Comparison of ENCODE assay signal across 23 mouse cellular contexts in the genomic region with DNA sequence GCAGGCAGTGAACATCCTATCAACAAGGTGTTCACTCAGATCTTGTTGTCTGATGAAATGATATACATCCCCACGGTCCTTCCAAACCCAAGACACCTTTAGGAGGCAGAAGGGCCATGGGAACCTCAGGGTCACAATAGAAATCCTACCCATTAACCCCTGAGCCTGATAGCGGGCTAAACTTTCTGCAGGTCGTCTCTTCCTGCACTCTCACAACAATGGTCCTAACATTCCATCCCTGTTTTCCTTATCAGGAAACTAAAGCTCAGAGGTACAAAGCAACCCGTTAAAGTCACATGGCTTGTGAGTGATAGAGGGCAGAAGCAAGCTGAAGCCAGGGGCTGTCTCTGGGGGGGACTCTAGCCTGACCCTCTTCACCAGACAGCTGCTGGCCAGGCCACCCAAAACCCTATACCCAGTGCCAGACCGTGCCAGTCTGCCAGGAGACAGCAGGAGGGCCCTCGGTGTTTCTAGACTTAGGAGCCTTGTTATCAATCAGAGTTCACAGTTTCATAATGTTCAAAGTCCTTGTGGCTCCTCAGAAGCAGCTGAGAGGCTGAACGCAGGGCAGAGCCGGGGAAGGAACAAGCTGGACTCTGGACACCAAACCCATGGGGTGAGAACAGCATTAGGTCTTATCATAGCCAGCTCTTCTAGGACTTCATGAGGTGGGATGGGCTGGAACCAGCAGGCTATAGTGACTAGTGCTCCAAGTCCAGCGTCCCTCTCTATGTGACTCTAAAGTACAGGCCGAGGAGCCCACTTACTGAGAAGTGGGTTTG. TPM values are rescaled to one million over a fixed set of nuclear protein-coding genes. Genes with fewer than 3 reads are reported as not detected.
A peak's percentile ranks its signal among the peaks of the same experiment; 100 is the strongest.
DNase-seq lines count a peak whose midpoint lies in the region; ATAC-seq and TF ChIP-seq lines count a peak whose summit lies in the region.
"Had no signal": no experiment of that assay in that cellular context is flagged by ENCODE, and none has a peak within 500 bp of the region (broad histone marks: within the 10 kb centered on the region; RNA-seq: fewer than 3 reads in every experiment).

No protein-coding gene starts in this region.

- no peak for TF ChIP-seq POLR2A in small intestine, adult 2 months (IDR thresholded peaks at IDR 0.05; ENCODE audit: low read depth, low read length)

- WGBS in intestine, embryonic 14.5 days, result 61% methylated on average over 10 of the region's 10 CpGs
- 33% methylated on average over 10 of the region's 10 CpGs for WGBS in intestine, postnatal 0 days
- 52% methylated on average over 10 of the region's 10 CpGs for WGBS in kidney, postnatal 0 days
- WGBS in small intestine, adult 2 months, result 28% methylated on average over 10 of the region's 10 CpGs

- peaks cover 4% of the 10 kb centered on the region; the same call in 1 of the 2 replicates for H3K4me1 ChIP-seq in intestine, embryonic 14.5 days (replicated peaks; ENCODE audit: control insufficient read depth, insufficient read depth, low read length)
- H3K4me1 ChIP-seq in intestine, postnatal 0 days (replicated peaks; ENCODE audit: control insufficient read depth, insufficient read depth, low read length), result peaks cover 31% of the 10 kb centered on the region
- peaks cover 19% of the 10 kb centered on the region for H3K4me1 ChIP-seq in kidney, postnatal 0 days (replicated peaks; ENCODE audit: insufficient read depth, low read length)
- peaks cover 57% of the 10 kb centered on the region for H3K4me1 ChIP-seq in small intestine, adult 2 months (ENCODE audit: control insufficient read depth, insufficient read depth, insufficient read length, low read length)

- peak; percentile 53 for DNase-seq in intestine, embryonic 14.5 days (ENCODE audit: low spot score)
- peak; percentile 7 for DNase-seq in kidney, postnatal 0 days (ENCODE audit: low spot score)
- no peak for DNase-seq in ovary, postnatal 10 days (ENCODE audit: low spot score)
- no peak for DNase-seq in cerebellum, postnatal 25 days
- no peak for DNase-seq in urinary bladder, postnatal 36 days (ENCODE audit: low spot score in 2 of 2)
- DNase-seq: adrenal gland, postnatal 36 days; B cell, adult 2 months; cerebellum, adult 11-12 months; cerebellum, postnatal 36 days; heart, adult 18-20 months; heart, postnatal 4 days; layer of hippocampus, postnatal 36 days; lung, adult 18-20 months; lung, postnatal 14 days; thymus, adult 18-20 months; thymus, postnatal 4 days had no signal

- ATAC-seq in intestine, embryonic 14.5 days (replicated peaks; ENCODE audit: low FRiP score, low TSS enrichment, low read depth), result peak; percentile 64
- ATAC-seq in intestine, postnatal 0 days, result peak; percentile 95
- ATAC-seq in kidney, postnatal 0 days (replicated peaks; ENCODE audit: low FRiP score, low read depth), result no peak
- ATAC-seq: midbrain, embryonic 15.5 days had no signal

- H3K9ac ChIP-seq in intestine, embryonic 14.5 days (ENCODE audit: low read length), result no peak overlapping the region
- H3K9ac ChIP-seq in intestine, postnatal 0 days (ENCODE audit: low read depth, low read length), result no peak overlapping the region
- no peak overlapping the region for H3K9ac ChIP-seq in kidney, postnatal 0 days (ENCODE audit: low read depth, low read length)
- H3K9ac ChIP-seq: heart, embryonic 15.5 days; hindbrain, embryonic 15.5 days; midbrain, embryonic 15.5 days had no signal

- H3K27ac ChIP-seq in intestine, embryonic 14.5 days (ENCODE audit: low read depth), result 0 out of 2 replicates have a peak overlapping the region, but pooled peaks have one; percentile 33
- peak overlapping the region; percentile 95 for H3K27ac ChIP-seq in intestine, postnatal 0 days (ENCODE audit: low read depth, low read length)
- H3K27ac ChIP-seq in kidney, postnatal 0 days, result peak overlapping the region; percentile 88
- H3K27ac ChIP-seq in small intestine, adult 2 months (ENCODE audit: insufficient read depth, low read depth, low read length), result peak overlapping the region; percentile 97
- H3K27ac ChIP-seq: forebrain, embryonic 10.5 days; heart, embryonic 15.5 days; hindbrain, embryonic 15.5 days; midbrain, embryonic 15.5 days had no signal

- no peak for TF ChIP-seq CTCF in intestine, postnatal 0 days (IDR thresholded peaks at IDR 0.05; ENCODE audit: low read depth)
- TF ChIP-seq CTCF in kidney, postnatal 0 days (IDR thresholded peaks at IDR 0.05; ENCODE audit: low read depth), result no peak
- no peak for TF ChIP-seq CTCF in small intestine, adult 2 months (IDR thresholded peaks at IDR 0.05; ENCODE audit: extremely low read depth, insufficient read length, insufficient replicate concordance, low read depth, low read length)

- no peak overlapping the region for H3K4me3 ChIP-seq in intestine, embryonic 14.5 days (ENCODE audit: low read depth, low read length)
- no peak overlapping the region for H3K4me3 ChIP-seq in intestine, postnatal 0 days (ENCODE audit: low read depth, low read length)
- no peak overlapping the region for H3K4me3 ChIP-seq in kidney, postnatal 0 days (replicated peaks; ENCODE audit: low read depth, low read length)
- H3K4me3 ChIP-seq in small intestine, adult 2 months (ENCODE audit: low read depth, low read length), result no peak overlapping the region
- H3K4me3 ChIP-seq: forebrain, embryonic 10.5 days; heart, embryonic 15.5 days; hindbrain, embryonic 15.5 days; midbrain, embryonic 15.5 days had no signal

- no peak overlapping the region for H3K4me2 ChIP-seq in intestine, embryonic 14.5 days (ENCODE audit: low read length)
- H3K4me2 ChIP-seq in intestine, postnatal 0 days (replicated peaks; ENCODE audit: low read depth), result 0 out of 2 replicates have a peak overlapping the region, but pooled peaks have one; percentile 13
- H3K4me2 ChIP-seq in kidney, postnatal 0 days (ENCODE audit: low read length), result no peak overlapping the region
- H3K4me2 ChIP-seq: heart, embryonic 15.5 days; hindbrain, embryonic 15.5 days; liver, embryonic 11.5 days; midbrain, embryonic 15.5 days had no signal

- H3K27me3 ChIP-seq in intestine, embryonic 14.5 days (replicated peaks; ENCODE audit: control insufficient read depth, insufficient read depth, low read length), result no peaks in the 10 kb centered on the region
- H3K27me3 ChIP-seq in intestine, postnatal 0 days (replicated peaks; ENCODE audit: control insufficient read depth, insufficient read depth, low read length), result no peaks in the 10 kb centered on the region
- no peaks in the 10 kb centered on the region for H3K27me3 ChIP-seq in kidney, postnatal 0 days (ENCODE audit: insufficient read depth, low read length)
- H3K27me3 ChIP-seq in small intestine, adult 2 months (ENCODE audit: control insufficient read depth, insufficient read depth, low read length), result no peaks in the 10 kb centered on the region
- H3K27me3 ChIP-seq: heart, embryonic 15.5 days; hindbrain, embryonic 15.5 days; midbrain, embryonic 15.5 days had no signal

- H3K9me3 ChIP-seq in intestine, embryonic 14.5 days (ENCODE audit: control insufficient read depth, low read length), result no peaks in the 10 kb centered on the region
- H3K9me3 ChIP-seq in intestine, postnatal 0 days (ENCODE audit: control insufficient read depth), result no peaks in the 10 kb centered on the region
- H3K9me3 ChIP-seq in kidney, postnatal 0 days (replicated peaks; ENCODE audit: low read length), result no peaks in the 10 kb centered on the region
- H3K9me3 ChIP-seq: forebrain, embryonic 10.5 days; heart, embryonic 15.5 days; hindbrain, embryonic 15.5 days; midbrain, embryonic 15.5 days had no signal

- no peaks in the 10 kb centered on the region for H3K36me3 ChIP-seq in intestine, embryonic 14.5 days (ENCODE audit: control insufficient read depth, insufficient read depth, low read length)
- H3K36me3 ChIP-seq in intestine, postnatal 0 days (ENCODE audit: control insufficient read depth, insufficient read depth), result no peaks in the 10 kb centered on the region; the same call in 1 of the 2 replicates
- H3K36me3 ChIP-seq in kidney, postnatal 0 days (ENCODE audit: insufficient read depth, low read length), result no peaks in the 10 kb centered on the region
- H3K36me3 ChIP-seq in small intestine, adult 2 months (ENCODE audit: control insufficient read depth, insufficient read depth, low read length), result no peaks in the 10 kb centered on the region
- H3K36me3 ChIP-seq: forebrain, embryonic 10.5 days; heart, embryonic 15.5 days; hindbrain, embryonic 15.5 days; midbrain, embryonic 15.5 days had no signal

RNA-seq across cellular contexts. Expression of gene Spns2, which starts 14.5 kb away (rescaled TPM):
- 2.2 and 4.3 TPM in 2 replicates for polyA plus RNA-seq in intestine, embryonic 14.5 days (2014; fragmentation: Nextera tagmentation; extraction: Ambion mirVana)
- polyA plus RNA-seq in intestine, postnatal 0 days (2015; fragmentation: Nextera tagmentation; extraction: Ambion mirVana), result 19.8 and 20.5 TPM in 2 replicates
- polyA plus RNA-seq in kidney, postnatal 0 days (2015; fragmentation: Nextera tagmentation; extraction: Ambion mirVana), result 6.3 and 7.4 TPM in 2 replicates
- 65.9 and 77.7 TPM in 2 replicates for polyA plus RNA-seq in small intestine, adult 2 months (2012; rRNA removed)

RNA-seq across cellular contexts. Expression of gene Spns3, which starts 46.1 kb away (rescaled TPM):
- polyA plus RNA-seq in intestine, embryonic 14.5 days (2014; fragmentation: Nextera tagmentation; extraction: Ambion mirVana), result 0.15 and 0.30 TPM in 2 replicates
- 11.1 and 12.2 TPM in 2 replicates for polyA plus RNA-seq in intestine, postnatal 0 days (2015; fragmentation: Nextera tagmentation; extraction: Ambion mirVana)
- 0.99 and 1.1 TPM in 2 replicates for polyA plus RNA-seq in kidney, postnatal 0 days (2015; fragmentation: Nextera tagmentation; extraction: Ambion mirVana)
- polyA plus RNA-seq in small intestine, adult 2 months (2012; rRNA removed), result 2.2 and 8.5 TPM in 2 replicates
- polyA plus RNA-seq: midbrain, embryonic 15.5 days had no signal

Comparison
In these comparisons a context has a peak if more than half of its experiments do, and no peak if none do; other contexts are left out.
1. DNase-seq: peak in intestine, embryonic 14.5 days (single experiment) and kidney, postnatal 0 days (single experiment); none in ovary, postnatal 10 days (single experiment), cerebellum, postnatal 25 days (0 of 2) and urinary bladder, postnatal 36 days (0 of 2).
2. H3K27ac ChIP-seq: peak in every context shown above with its lines; median percentile 97 in small intestine, adult 2 months; 95 in intestine, postnatal 0 days; 88 in kidney, postnatal 0 days; 33 in intestine, embryonic 14.5 days.